In genomic region chrX:36552055-36552587, GRCm38 (mm10) we compare ENCODE assay signal across 8 mouse cellular contexts. TPM values are rescaled to one million over a fixed set of nuclear protein-coding genes. Genes with fewer than 3 reads are reported as not detected.
A peak's percentile ranks its signal among the peaks of the same experiment; 100 is the strongest.
DNase-seq lines count a peak whose midpoint lies in the region; ATAC-seq and TF ChIP-seq lines count a peak whose summit lies in the region.

No protein-coding gene starts in this region.

- DNase-seq in cerebellum, adult 9-11 months, result peak; percentile 7
- no peak for DNase-seq in cerebellum, adult 11 months
- peak; percentile 62 to 70 for DNase-seq in heart, adult 9 months (ENCODE audit: low spot score in 2 of 2)
- DNase-seq in kidney, adult 8-10 months, result peak; percentile 23 to 37
- peak; percentile 65 for DNase-seq in liver, adult 2 months (ENCODE audit: extremely low read depth, low read depth, low spot score)
- DNase-seq in neural tube, embryonic 10.5 days (ENCODE audit: extremely low spot score, low spot score), result peak; percentile 23
- DNase-seq in spleen, postnatal 36 days (ENCODE audit: low spot score in 2 of 2), result no peak

- no peak overlapping the region for H3K9ac ChIP-seq in embryonic facial prominence, embryonic 12.5 days
- H3K9ac ChIP-seq in liver, adult 2 months (ENCODE audit: low read depth, low read length), result no peak overlapping the region

- H3K4me3 ChIP-seq in embryonic facial prominence, embryonic 12.5 days, result no peak overlapping the region
- no peak overlapping the region for H3K4me3 ChIP-seq in liver, adult 2 months (ENCODE audit: insufficient read depth, low read depth, low read length)

- TF ChIP-seq CTCF in liver, adult 2 months (IDR thresholded peaks at IDR 0.05; ENCODE audit: low read depth, low read length), result no peak

- no peak overlapping the region for H3K4me2 ChIP-seq in embryonic facial prominence, embryonic 12.5 days (replicated peaks)

- no peaks in the 10 kb centered on the region for H3K79me2 ChIP-seq in liver, adult 2 months (ENCODE audit: control insufficient read depth, insufficient read depth, low read length)

- no peaks in the 10 kb centered on the region for H3K36me3 ChIP-seq in embryonic facial prominence, embryonic 12.5 days
- H3K36me3 ChIP-seq in liver, adult 2 months (ENCODE audit: control insufficient read depth, insufficient read depth, low read length), result no peaks in the 10 kb centered on the region

- H3K4me1 ChIP-seq in embryonic facial prominence, embryonic 12.5 days, result 0 out of 2 replicates have a peak, but pooled peaks cover 3% of the 10 kb centered on the region
- H3K4me1 ChIP-seq in liver, adult 2 months (ENCODE audit: control insufficient read depth, insufficient read depth, low read length), result peaks cover 2% of the 10 kb centered on the region; the same call in 1 of the 2 replicates

- H3K27ac ChIP-seq in embryonic facial prominence, embryonic 12.5 days, result peak overlapping the region; percentile 75
- H3K27ac ChIP-seq in liver, adult 2 months (replicated peaks; ENCODE audit: insufficient read depth, low read depth, low read length), result no peak overlapping the region

- ATAC-seq in embryonic facial prominence, embryonic 12.5 days (ENCODE audit: insufficient number of reproducible peaks, insufficient read depth, low FRiP score, low TSS enrichment), result peak; percentile 94

- H3K27me3 ChIP-seq in embryonic facial prominence, embryonic 12.5 days, result no peaks in the 10 kb centered on the region
- no peaks in the 10 kb centered on the region for H3K27me3 ChIP-seq in liver, adult 2 months (ENCODE audit: control insufficient read depth, insufficient read depth, low read length)

- no peak for TF ChIP-seq POLR2A in liver, adult 2 months (IDR thresholded peaks at IDR 0.05; ENCODE audit: extremely low read depth, insufficient read depth, low read length)

- no peaks in the 10 kb centered on the region for H3K9me3 ChIP-seq in embryonic facial prominence, embryonic 12.5 days

- whole genome bisulfite sequencing in embryonic facial prominence, embryonic 12.5 days, result 23% methylated on average over 5 of the region's 5 CpGs
- 3% methylated on average over 5 of the region's 5 CpGs for WGBS in liver, adult 2 months

RNA-seq across cellular contexts. Expression of gene Pgrmc1, which starts 45.9 kb away (rescaled TPM):
- polyA plus RNA-seq in embryonic facial prominence, embryonic 12.5 days (2016; fragmentation: Nextera tagmentation; extraction: Ambion mirVana), result 343 and 364 TPM in 2 replicates
- 1,285 and 1,377 TPM in 2 replicates for total RNA-seq in liver, adult 2 months (2014; rRNA removed)
- polyA plus RNA-seq in liver, adult 2 months (2012; rRNA removed), result 669 and 710 TPM in 2 replicates

Comparison
In these comparisons a context has a peak if more than half of its experiments do, and no peak if none do; other contexts are left out.
1. DNase-seq: peak in cerebellum, adult 9-11 months (single experiment), heart, adult 9 months (2 of 2), kidney, adult 8-10 months (2 of 2), liver, adult 2 months (single experiment) and neural tube, embryonic 10.5 days (single experiment); none in cerebellum, adult 11 months (single experiment) and spleen, postnatal 36 days (0 of 2).